Mouse (Mus musculus) regulatory T cell (primary cell): ENCODE results near the gene Fkbp4.
"Not testable (repeated sequence)": the region's sequence is repeated elsewhere in the genome, so short reads cannot be mapped to it uniquely, and the experiment has no call there.

Experiments
- in situ Hi-C: fragments of 300-600 bp; cut with MboI, MseI; formaldehyde crosslinking; loops from one replicate; pipeline ENCODE4 v1.15.1; 2025; ENCODE audit warnings: high pct_unique_total_duplicates

The Fkbp4 gene

DNA sequence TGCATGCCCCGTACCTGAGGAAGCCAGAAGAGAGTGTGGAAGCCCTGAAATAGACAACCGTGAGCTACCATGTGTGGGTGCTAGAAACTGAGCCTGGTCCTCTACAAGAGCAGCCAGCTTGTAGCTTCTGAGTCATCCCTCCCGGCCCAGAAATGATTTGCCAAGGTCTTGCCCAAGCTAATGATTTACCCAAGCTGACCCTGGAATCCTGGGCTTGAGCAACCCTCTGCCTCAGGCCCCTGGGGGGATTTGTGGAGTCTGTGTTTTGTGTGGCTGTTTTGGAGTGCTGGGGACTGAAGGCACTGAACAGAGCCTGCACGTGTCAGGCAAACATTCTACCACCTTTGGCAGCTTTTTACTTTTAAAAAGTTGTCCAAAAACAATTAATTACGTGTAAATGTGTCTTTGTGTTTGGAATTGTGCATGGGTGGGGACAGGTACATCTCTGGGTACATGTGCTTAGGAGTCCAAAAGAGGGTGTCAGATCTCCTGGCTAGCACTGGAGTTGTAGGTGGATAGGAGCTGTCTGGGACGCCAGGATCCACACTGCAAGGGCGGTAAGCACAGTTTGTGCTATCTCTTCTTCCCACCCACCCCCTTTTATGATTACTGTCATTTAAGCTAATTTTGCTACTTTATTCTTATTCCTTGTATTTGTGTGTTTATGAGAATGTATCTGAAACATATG, 40.8 kb downstream of the Fkbp4 start:
- in situ Hi-C loops: no loop called here

DNA sequence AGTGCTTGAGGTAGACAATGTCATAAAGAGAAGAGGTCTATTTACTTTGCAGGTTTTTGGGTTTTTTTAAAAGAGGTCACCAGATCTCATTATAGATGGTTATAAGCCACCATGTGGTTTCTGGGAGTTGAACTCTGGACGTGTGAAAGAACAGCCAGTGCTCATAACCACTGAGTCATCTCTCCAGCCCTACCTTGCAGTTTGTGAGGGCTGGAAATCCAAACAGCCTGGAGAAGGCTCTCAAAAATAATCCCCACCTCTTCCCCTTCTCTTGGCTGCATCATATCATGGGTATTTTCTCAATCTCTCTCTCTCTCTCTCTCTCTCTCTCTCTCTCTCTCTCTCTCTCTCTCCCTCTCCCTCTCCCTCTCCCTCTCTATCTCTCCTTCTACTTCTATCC, 47.8 kb downstream of the Fkbp4 start:
- in situ Hi-C loops: no loop called here

DNA sequence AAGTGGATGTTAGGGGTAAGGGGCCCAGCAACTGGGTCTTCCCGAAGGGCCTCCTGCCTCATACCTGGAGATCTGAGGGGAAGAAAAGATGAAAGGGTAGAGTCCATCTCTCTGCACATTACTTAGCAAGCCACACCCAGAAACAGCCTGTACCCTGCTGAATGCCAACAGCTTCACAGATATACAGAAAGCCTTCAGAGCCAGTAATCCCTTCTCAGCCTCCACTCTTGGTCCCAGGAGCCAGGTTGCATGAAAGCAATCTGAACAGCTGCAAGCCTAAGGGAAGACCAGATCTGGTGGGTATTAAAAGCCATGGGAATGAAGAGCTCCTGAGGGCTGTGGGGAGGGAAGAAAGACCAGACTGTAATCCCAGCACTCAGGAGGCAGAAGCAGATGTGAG, 49.3 kb downstream of the Fkbp4 start:
- in situ Hi-C loops: no loop called here

DNA sequence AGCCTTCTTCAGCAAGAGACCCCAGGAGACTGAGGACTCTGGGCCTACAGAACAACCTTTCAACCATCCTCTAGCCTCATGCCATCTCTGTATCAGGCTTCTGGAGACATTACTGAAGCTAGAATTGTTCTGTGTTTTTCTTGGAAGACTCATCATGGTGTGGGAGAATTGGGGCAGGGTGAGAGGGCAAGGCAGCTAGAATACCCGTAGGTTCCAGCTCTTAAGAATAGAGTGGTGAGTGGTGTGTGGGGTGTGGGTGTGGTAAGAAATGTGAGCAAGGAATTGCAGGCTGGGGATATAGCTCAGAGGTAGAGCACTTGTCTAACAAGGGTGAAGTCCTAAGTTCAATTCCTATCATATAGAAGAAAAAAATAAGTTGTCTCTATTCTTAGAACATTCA, 53.5 kb downstream of the Fkbp4 start:
- in situ Hi-C loops: no loop called here

DNA sequence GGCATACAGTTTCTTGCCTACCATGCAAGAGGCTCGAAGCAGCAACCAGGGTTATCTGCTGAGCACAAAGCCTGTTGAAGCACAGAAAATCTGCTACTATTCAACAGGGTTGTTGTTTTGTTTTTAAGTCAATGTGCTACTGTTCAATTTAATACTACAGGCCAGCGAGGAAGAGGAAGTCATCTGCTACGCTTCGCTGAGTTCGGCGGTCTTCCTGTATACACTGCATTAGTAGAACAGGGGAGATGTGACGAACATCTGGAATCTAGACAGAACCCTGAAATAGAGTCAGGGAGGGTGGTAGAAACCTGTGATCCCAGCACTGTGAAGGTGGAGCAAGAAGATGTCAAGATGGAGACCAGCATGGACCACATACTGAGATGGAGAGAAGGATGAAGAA, 54.7 kb downstream of the Fkbp4 start:
- in situ Hi-C loops: no loop called here

DNA sequence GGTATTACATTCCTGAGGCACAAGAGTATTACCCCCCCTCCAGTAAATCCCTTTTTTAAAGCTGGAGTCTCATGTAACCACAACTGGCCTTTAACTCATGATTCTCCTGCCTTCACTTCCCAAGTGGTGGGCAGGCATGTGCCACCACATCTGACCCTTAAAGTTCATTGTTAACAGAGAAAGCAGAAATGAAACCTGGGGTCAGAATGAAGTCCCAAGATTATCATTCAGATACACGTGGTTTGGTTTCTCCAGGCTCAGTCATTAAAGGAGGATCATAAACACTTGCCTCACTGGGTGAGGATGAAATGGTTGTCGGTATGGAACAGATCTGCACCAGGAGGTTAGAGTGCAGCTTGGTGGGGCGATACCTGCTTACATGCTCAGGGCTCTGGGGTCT, 57.2 kb downstream of the Fkbp4 start:
- in situ Hi-C loops: no loop called here

DNA sequence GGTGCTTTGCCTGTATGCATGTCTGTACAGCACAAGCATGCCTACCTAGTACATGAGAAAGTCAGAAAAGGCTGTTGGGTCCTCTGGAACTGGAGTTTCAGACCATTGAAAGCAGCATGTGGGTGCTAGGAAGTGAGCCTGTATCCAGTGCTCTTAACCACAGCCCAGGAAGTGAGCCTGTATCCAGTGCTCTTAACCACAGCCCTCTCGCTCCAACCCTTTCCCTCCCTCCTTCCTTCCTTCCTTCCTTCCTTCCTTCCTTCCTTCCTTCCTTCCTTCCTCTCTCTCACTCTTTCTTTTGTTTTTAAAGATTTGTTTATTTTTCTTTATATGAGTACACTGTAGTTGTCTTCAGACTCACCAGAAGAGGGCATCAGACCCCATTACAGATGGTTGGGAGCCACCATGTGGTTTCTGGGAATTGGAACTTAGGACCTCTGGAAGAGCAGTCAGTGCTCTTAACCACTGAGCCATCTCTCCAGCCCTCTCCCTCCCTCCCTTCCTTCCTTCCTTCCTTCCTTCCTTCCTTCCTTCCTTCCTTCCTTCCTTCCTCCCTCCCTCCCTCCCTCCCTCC, 57.8 kb downstream of the Fkbp4 start:
- in situ Hi-C loops: not testable (repeated sequence)
